Mouse (Mus musculus) midbrain, embryonic 14.5 days (tissue): Measurements from ENCODE around the gene Pou3f3. TPM values are rescaled to one million over a fixed set of nuclear protein-coding genes. Genes with fewer than 3 reads are reported as not detected.

Source experiments
- ATAC-seq: fragments of 200-750 bp; cut with Nextera tagmentation; 2 replicates; pipeline ENCODE4 v1.8.0; 2017; ENCODE audit warnings: moderate number of reproducible peaks, moderate library complexity; ENCODE audit not compliant: low FRiP score, low TSS enrichment
- DNase-seq: peaks from one replicate; pipeline ENCODE4 v3.0.0-alpha.2; 2015
- H3K27ac ChIP-seq: fragments of 300-500 bp; sonication (generic); replicated peaks from 2 replicates; pipeline ENCODE4 v1.5.1; 2014; ENCODE audit warnings: mild to moderate bottlenecking, low read depth, low read length, moderate library complexity
- H3K27me3 ChIP-seq: fragments of 300-500 bp; sonication (generic); 2 replicates; pipeline ENCODE4 v1.6.1; 2014; ENCODE audit warnings: low read length, control low read depth, mixed read lengths; ENCODE audit not compliant: control insufficient read depth, insufficient read depth
- H3K36me3 ChIP-seq: fragments of 300-500 bp; sonication (generic); 2 replicates; pipeline ENCODE4 v1.6.1; 2014; ENCODE audit warnings: low read length, control low read depth; ENCODE audit not compliant: control insufficient read depth, insufficient read depth
- H3K4me1 ChIP-seq: fragments of 300-500 bp; sonication (generic); 2 replicates; pipeline ENCODE4 v1.6.1; 2014; ENCODE audit warnings: mild to moderate bottlenecking, antibody characterized with exemption, low read length, control low read depth; ENCODE audit not compliant: control insufficient read depth, insufficient read depth
- H3K4me2 ChIP-seq: fragments of 300-500 bp; sonication (generic); 2 replicates; pipeline ENCODE4 v1.6.1; 2014; ENCODE audit warnings: mild to moderate bottlenecking, low read length, moderate library complexity
- H3K4me3 ChIP-seq: fragments of 300-500 bp; sonication (generic); replicated peaks from 2 replicates; pipeline ENCODE4 v1.5.1; 2014; ENCODE audit warnings: low read depth, low read length
- H3K9ac ChIP-seq: fragments of 300-500 bp; sonication (generic); replicated peaks from 2 replicates; pipeline ENCODE4 v1.6.1; 2014; ENCODE audit warnings: mild to moderate bottlenecking, low read length, moderate library complexity
- H3K9me3 ChIP-seq: fragments of 300-500 bp; sonication (generic); 2 replicates; pipeline ENCODE4 v1.6.1; 2016; ENCODE audit warnings: low read length, control low read depth, mixed read lengths; ENCODE audit not compliant: control insufficient read depth
- WGBS: fragments of 180-500 bp; shearing (Covaris S2); extraction: QIAGEN DNeasy Blood & Tissue Kit; methylation state at CpG from one replicate; pipeline ENCODE4 v1.1.7; 2014; 5-methylcytosine and 5-hydroxymethylcytosine counted together
- polyA plus RNA-seq: library from polyadenylated mRNA; unstranded; fragments of >200 nt; fragmentation: Nextera tagmentation; extraction: Ambion mirVana; gene quantifications from 2 replicates; pipeline ENCODE4 v1.2.1, GENCODE M21; 2014

The Pou3f3 gene
- polyA plus RNA-seq, 1 experiment from 2014 or later, result 24.5 TPM

DNA sequence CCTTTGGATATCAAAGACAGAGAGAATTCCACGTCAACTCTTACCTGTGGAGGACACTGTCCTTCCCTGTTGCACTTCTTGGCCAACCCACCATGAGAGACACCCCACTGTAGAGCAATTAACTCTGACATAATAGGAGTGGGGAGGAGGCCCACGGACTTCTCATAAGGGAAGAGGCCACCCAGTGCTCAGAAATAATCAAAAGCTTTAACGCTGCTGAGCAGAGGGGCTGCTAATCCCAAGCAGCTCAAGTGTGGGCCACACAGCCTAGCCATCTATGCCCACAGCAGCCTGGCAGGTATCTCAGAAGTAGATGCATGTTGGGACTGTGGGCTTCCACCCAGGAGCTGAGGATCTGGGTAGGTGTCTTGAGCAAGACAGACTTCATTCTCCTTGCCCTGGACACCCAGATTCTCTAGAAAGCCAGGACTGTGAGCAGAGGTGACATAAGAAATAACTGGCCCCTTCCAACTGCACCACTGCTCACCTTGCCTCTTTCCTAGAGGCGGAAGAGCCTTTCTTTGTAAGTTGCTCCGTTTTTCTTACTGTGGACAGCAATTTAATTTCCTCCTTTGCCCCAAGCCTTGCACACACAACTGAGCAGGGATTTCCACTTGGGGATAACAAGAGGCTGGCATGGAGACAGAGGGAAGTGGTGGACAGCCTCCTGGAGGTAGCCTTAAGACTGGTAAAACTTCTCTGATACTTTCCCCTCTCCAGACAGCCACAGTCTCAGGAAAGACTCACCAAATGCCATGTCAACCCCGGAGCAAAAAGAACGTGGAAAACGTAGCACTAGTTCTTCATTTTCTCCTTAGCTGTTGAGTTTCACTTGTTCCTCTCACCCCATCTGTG is 16.1 kb downstream of the Pou3f3 start:
- H3K9ac ChIP-seq, result peak overlapping the region; percentile 71
- ATAC-seq, result no peak
- H3K9me3 ChIP-seq, result no peaks in the 10 kb centered on the region
- H3K4me1 ChIP-seq, result peaks cover 46% of the 10 kb centered on the region
- no peaks in the 10 kb centered on the region for H3K36me3 ChIP-seq
- peak overlapping the region; percentile 72 for H3K4me2 ChIP-seq
- peak; percentile 59 for DNase-seq
- peaks cover 5% of the 10 kb centered on the region; the same call in 1 of the 2 replicates for H3K27me3 ChIP-seq
- 6% methylated on average over 8 of the region's 8 CpGs for WGBS
- H3K4me3 ChIP-seq, result peak overlapping the region; percentile 59
- H3K27ac ChIP-seq, result peak overlapping the region; percentile 72

DNA sequence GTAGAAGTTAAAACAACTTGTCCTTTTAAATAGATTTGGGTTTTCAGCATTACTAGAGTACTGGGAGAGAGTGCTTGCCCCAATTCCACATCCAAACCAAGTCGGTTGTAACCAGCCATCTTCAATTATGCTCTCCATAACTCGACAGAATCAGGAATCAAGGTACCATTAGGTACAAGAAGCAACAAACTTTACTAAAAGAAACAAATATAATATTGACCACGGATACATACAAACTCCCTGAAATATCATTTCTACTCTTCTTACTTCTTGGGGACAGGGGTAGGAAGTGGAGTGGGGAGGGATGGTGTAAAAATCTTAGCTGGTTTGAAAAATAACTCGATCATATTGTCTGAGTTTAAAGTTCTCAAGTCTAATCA is 16.7 kb downstream of the Pou3f3 start:
- peak overlapping the region; percentile 72 for H3K4me2 ChIP-seq
- WGBS, result 4% methylated on average over 4 of the region's 4 CpGs
- H3K36me3 ChIP-seq, result no peaks in the 10 kb centered on the region
- H3K4me3 ChIP-seq, result peak overlapping the region; percentile 59
- DNase-seq, result peak; percentile 15
- no peak for ATAC-seq
- peak overlapping the region; percentile 71; the same call in 1 of the 2 replicates for H3K9ac ChIP-seq
- peaks cover 5% of the 10 kb centered on the region; the same call in 1 of the 2 replicates for H3K27me3 ChIP-seq
- peaks cover 40% of the 10 kb centered on the region for H3K4me1 ChIP-seq
- no peaks in the 10 kb centered on the region for H3K9me3 ChIP-seq
- peak overlapping the region; percentile 72 for H3K27ac ChIP-seq

DNA sequence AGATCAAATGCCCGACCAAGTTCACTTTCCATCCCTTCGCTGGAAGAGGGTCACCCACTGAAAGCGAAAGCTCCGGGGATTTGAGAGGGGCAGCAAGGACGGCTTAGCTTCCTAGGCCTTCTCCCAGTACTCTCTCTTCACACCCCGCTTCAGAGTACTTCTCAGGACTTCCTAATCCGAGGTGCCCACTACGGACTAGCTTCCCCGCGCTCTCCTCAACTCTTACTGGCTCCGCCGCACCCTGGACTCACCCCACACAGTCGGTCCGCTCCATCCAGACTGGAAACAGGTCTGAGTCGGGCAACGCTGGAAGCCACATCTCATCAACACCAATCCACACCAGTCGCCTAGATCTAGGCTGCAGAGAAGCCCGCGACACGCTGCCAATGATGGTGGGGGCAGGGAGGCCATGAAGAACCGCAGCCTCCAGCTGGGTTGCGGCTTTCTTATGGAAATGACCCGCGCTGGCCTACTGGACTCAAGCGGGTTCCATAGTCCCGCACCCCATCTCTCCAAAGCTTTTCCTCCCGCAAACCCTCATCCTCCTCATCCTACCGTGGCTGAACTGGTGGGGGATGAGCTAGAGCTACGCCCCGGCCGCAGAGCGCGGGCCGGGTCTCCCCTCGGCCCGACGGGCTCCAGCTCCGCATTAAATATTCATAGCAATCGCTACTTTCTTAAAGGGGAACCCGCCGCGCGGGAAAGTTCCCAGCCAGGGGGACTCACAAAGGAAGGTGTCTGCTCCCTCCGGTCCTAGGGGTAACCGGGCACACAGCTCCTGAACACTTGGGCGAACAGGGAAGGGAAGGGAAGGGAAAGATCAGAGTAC is 17.8 kb downstream of the Pou3f3 start:
- Histone ChIP-seq H3K9ac (peak overlapping the region; percentile 71), H3K4me2 (peak overlapping the region; percentile 72), H3K27ac (peak overlapping the region; percentile 87), H3K4me1 (peaks cover 30% of the 10 kb centered on the region), H3K4me3 (peak overlapping the region; percentile 59), H3K36me3 (no peaks in the 10 kb centered on the region), H3K27me3 (peaks cover 5% of the 10 kb centered on the region; the same call in 1 of the 2 replicates), H3K9me3 (no peaks in the 10 kb centered on the region)
- ATAC-seq (peak; percentile 46), DNase-seq (peak; percentile 84)
- under 1% methylated on average over 46 of the region's 46 CpGs for WGBS

DNA sequence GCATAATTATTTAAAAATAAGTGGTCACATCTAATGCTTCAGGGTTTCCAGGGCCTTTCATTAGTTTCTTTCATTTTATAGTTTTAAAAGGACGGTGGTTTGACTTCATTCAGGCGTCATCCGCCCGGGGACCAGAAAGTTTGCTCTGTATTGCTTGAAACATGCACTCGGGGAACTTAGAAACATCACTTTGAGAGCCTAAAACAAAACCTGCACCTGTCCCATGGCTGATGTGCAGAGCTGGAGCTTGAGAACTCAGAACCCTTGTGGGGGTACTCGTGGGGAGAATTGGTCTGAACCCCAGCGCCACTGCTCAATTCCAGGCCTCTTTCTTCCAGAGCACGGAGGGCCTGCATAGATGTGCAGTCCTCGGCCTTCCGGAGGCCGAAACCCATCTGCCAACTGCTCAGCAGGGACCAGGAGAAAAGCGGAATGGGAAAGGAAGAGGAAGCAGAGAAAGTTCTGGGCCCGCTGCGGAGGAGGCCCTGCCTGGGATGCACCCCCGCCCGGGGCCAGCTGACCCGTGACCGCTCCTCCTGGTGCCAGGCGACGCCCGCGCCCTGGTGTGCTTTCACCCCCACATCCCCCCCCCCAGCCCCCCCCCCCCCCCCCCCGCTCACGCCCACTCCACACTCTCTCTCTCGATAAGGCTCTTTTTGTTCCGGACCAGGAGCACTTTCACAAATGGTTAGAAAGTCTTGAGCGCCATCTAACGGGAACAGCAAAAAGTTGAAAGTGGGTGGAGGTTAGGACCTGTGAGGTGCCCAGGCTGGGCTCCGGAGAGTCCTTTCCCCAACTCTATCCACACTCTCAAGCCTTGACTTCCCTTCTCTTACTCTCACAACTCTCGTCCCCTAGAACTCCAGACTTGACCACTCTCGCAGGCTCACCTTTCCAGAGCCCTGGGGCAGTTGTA is 18.7 kb downstream of the Pou3f3 start:
- no peaks in the 10 kb centered on the region for H3K9me3 ChIP-seq
- H3K36me3 ChIP-seq, result no peaks in the 10 kb centered on the region
- peaks cover 26% of the 10 kb centered on the region for H3K4me1 ChIP-seq
- peaks cover 5% of the 10 kb centered on the region; the same call in 1 of the 2 replicates for H3K27me3 ChIP-seq
- peak overlapping the region; percentile 59 for H3K4me3 ChIP-seq
- under 1% methylated on average over 26 of the region's 31 CpGs for WGBS
- H3K9ac ChIP-seq, result peak overlapping the region; percentile 71
- peak overlapping the region; percentile 87 for H3K27ac ChIP-seq
- peak; percentile 91 for DNase-seq
- ATAC-seq, result peak; percentile 57
- H3K4me2 ChIP-seq, result peak overlapping the region; percentile 72

DNA sequence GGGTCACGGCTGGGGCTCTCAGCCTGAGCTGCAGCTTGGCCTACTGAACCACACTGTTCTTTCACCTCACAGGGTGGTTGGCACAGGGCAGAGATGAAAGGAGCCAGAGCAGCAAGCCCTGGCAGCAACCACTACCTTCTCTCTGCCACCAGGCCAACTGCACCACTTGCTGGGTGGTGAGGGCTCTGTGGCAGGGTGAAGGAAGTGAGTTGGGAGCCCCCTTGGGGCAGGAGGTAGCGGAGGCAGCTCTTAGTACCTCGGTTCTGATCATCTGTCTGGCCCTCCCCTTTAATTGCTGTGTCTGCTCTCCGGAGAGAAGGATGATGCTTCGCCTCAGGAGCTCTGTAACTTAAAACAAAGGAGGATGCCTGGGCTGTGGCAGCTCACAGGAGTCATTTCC is 23.0 kb downstream of the Pou3f3 start:
- Histone ChIP-seq H3K36me3 (no peaks in the 10 kb centered on the region), H3K4me3 (no peak overlapping the region), H3K4me1 (peaks cover 10% of the 10 kb centered on the region), H3K27me3 (peaks cover 5% of the 10 kb centered on the region; the same call in 1 of the 2 replicates), H3K27ac (no peak overlapping the region), H3K9ac (no peak overlapping the region), H3K9me3 (no peaks in the 10 kb centered on the region), H3K4me2 (no peak overlapping the region)
- DNase-seq, result peak; percentile 38
- no peak for ATAC-seq
- WGBS, result 27% methylated on average over 5 of the region's 5 CpGs

DNA sequence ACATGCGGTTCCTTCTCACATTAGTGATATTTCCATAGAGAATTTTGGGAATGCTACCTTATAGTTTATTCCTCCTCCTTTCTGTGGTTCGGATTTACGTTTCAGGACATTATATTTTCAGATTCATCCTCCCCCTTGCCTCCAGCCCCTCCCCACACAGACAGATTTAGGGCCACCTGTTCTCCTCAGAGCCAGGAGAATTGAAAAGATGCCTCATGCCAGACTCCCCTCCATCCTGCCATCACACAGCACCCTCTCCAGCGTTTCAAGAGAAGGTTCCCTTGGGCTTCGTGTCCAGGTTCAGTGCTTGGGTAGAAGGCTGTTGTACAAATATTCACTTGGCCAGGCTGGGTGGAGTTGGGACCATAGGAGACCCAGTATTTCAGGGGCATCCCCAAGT is 25.8 kb downstream of the Pou3f3 start:
- Histone ChIP-seq H3K27me3 (no peaks in the 10 kb centered on the region), H3K36me3 (no peaks in the 10 kb centered on the region), H3K9ac (no peak overlapping the region), H3K4me2 (no peak overlapping the region), H3K27ac (no peak overlapping the region), H3K4me1 (peaks cover 6% of the 10 kb centered on the region; the same call in 1 of the 2 replicates), H3K4me3 (no peak overlapping the region), H3K9me3 (no peaks in the 10 kb centered on the region)
- 69% methylated on average over 5 of the region's 5 CpGs for WGBS
- DNase-seq (no peak), ATAC-seq (no peak)

DNA sequence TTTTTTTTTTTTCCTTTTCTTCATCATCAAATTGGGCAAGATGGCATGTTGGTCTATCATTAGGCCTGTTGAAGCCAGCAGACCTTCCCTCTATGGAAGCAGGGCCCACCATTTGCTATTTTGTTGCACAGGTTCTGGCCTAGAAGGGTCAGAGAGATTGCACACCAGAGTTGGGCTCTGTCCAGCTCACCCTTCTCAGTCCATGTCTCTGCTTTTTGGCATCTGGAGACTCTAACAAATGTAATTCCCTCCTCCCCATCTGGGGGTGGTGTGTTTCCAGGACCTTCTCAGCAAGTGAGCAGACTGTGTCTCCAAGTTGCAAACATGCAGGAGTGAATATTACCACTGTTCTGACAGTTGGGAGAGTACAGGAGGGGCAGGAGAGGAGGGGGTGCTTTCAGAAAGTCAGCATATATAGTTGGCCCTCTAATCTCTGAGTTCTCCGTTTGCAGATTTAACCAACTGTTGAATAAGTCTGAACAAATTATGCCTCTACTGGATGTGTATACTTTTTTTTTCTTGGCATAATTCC is 28.3 kb downstream of the Pou3f3 start:
- Histone ChIP-seq H3K9me3 (no peaks in the 10 kb centered on the region), H3K27me3 (no peaks in the 10 kb centered on the region), H3K4me3 (no peak overlapping the region), H3K9ac (no peak overlapping the region), H3K27ac (no peak overlapping the region), H3K4me1 (peaks cover under 1% of the 10 kb centered on the region; the same call in 1 of the 2 replicates), H3K4me2 (no peak overlapping the region), H3K36me3 (no peaks in the 10 kb centered on the region)
- ATAC-seq (no peak), DNase-seq (no peak)
- WGBS, result 83% methylated on average over 1 of the region's 1 CpGs

DNA sequence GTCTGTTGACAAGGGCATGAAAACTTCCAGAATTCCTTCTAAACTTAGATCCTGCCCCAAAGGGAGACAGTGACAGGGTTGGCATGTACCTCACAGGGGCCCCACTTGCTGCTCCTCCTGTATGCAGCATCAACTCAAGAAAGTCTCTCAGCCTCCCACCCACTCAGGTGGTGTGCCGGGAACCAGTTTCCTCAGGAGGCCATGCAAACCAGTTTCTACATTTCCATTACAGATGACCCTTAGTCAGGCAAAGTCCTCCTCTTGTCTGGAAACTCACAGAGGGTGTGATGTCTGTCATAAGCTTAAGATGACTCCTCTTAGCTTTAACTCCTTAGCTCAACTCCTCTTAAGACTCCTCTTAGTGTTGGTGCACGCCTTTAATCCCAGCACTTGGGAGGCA is 29.3 kb downstream of the Pou3f3 start:
- ATAC-seq, result no peak
- WGBS, result 84% methylated on average over 2 of the region's 2 CpGs
- H3K27ac ChIP-seq, result no peak overlapping the region
- H3K9me3 ChIP-seq, result no peaks in the 10 kb centered on the region
- H3K4me3 ChIP-seq, result no peak overlapping the region
- H3K4me1 ChIP-seq, result no peaks in the 10 kb centered on the region
- no peaks in the 10 kb centered on the region for H3K36me3 ChIP-seq
- no peaks in the 10 kb centered on the region for H3K27me3 ChIP-seq
- H3K9ac ChIP-seq, result no peak overlapping the region
- no peak for DNase-seq
- no peak overlapping the region for H3K4me2 ChIP-seq
